Mouse (Mus musculus): Measurements from ENCODE around the gene Itpr1. TPM values are rescaled to one million over a fixed set of nuclear protein-coding genes. Genes with fewer than 3 reads are reported as not detected.
A peak's percentile ranks its signal among the peaks of the same experiment; 100 is the strongest.

Gene Itpr1
- polyA plus RNA-seq, 1 experiment from 2014 or later = 4.8 TPM

DNA sequence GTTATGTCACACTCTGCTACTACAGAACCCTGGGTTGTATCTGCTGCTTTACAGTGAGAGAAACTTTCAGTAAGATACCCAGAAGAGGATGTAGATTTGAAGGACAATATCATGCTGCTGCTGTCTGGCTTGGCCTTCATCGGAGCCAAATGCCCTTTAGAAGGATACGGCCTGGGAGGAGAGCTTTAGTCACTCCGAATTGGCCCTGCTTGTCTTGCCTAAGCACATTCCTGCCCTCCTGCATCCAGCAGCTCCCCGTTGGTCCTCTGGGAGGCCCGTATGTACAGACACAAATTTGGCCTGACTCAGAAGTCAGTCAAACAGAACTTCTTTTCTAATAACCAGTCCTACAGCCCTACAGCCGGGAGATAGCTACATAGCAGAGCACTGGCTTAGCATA lies 21.6 kb downstream of the Itpr1 start:
- no peaks in the 10 kb centered on the region for H3K36me3 ChIP-seq
- no peak overlapping the region for H3K4me3 ChIP-seq (replicated peaks)
- ATAC-seq = no peak
- no peak overlapping the region for H3K27ac ChIP-seq
- WGBS = 80% methylated on average over 6 of the region's 6 CpGs
- H3K27me3 ChIP-seq = no peaks in the 10 kb centered on the region
- H3K4me2 ChIP-seq (replicated peaks) = no peak overlapping the region
- peaks cover 18% of the 10 kb centered on the region for H3K4me1 ChIP-seq (replicated peaks)
- no peaks in the 10 kb centered on the region for H3K9me3 ChIP-seq
- H3K9ac ChIP-seq (replicated peaks) = no peak overlapping the region

DNA sequence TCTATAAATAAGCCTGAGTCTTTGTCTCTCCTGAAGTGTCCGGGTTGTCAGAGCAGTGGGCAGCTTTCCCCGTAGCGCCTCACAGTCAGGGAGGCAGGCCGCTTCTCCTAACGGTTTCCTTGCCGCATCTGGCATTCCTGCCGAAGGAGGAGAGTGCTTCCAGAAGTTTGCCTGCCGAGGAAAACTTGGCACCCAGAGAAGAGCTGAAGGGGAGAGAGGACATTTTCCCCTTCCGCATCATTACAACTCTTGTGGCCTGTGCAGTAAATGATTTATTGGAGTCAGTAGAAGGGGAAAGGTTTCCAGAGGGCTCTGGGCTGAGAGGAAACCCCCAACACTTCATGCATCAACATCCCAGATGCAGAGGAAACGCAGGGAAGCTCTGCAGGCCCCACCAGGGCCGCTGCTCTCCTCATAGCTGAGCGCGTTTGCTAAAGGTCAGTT lies 22.8 kb downstream of the Itpr1 start:
- ATAC-seq = no peak
- Histone ChIP-seq H3K9me3 (no peaks in the 10 kb centered on the region), H3K27ac (no peak overlapping the region), H3K4me2 (replicated peaks) (no peak overlapping the region), H3K9ac (replicated peaks) (no peak overlapping the region), H3K27me3 (no peaks in the 10 kb centered on the region), H3K4me3 (replicated peaks) (no peak overlapping the region), H3K36me3 (no peaks in the 10 kb centered on the region), H3K4me1 (replicated peaks) (peaks cover 18% of the 10 kb centered on the region)
- 57% methylated on average over 13 of the region's 13 CpGs for WGBS

DNA sequence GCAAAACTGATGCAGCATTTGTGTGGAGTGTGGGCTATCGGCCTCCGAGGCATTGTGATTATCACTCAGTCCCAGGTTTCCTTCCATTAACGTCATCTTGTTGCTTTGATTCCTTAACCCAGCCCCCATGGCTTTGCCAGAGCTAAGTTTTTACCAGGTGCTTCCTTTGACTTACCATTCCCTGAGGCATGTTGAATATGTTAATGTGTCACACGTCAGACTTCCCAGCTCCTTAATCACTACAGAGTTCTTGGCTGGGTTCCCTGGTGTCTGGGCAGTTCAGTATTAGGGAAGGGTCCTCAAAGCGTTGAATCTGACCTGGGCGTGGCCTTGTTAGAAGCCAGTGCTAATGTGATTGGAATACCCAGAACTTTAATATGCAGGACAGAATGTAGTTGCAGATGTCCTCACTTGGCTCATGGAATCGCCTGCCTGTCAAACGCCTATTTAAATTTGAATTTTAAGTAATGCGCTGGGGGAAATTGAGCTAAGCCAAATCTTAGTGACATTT lies 23.6 kb downstream of the Itpr1 start:
- ATAC-seq = peak; percentile 59
- H3K27me3 ChIP-seq = no peaks in the 10 kb centered on the region
- H3K9ac ChIP-seq (replicated peaks) = no peak overlapping the region
- no peak overlapping the region for H3K4me2 ChIP-seq (replicated peaks)
- 55% methylated on average over 9 of the region's 9 CpGs for WGBS
- peaks cover 18% of the 10 kb centered on the region for H3K4me1 ChIP-seq (replicated peaks)
- no peaks in the 10 kb centered on the region for H3K36me3 ChIP-seq
- H3K27ac ChIP-seq = no peak overlapping the region
- no peaks in the 10 kb centered on the region for H3K9me3 ChIP-seq
- no peak overlapping the region for H3K4me3 ChIP-seq (replicated peaks)

DNA sequence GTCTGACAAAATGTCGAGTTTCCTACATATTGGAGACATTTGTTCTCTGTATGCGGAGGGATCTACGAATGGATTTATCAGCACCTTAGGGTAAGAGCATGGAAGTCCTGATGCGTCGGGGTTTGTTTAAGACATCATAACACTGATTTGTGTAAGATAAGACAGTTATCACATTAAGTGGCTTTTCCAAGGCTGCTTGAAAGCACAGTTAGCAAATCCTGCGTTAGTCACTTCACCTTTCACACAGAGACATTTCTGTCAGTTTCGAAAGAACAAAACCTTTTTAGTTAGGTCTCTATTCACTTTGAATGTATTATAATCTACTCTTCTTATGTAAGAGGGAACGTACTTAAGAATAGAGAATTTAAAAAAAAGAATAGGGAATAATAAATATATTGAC lies 24.1 kb downstream of the Itpr1 start:
- Histone ChIP-seq H3K9me3 (no peaks in the 10 kb centered on the region), H3K27ac (no peak overlapping the region), H3K4me2 (replicated peaks) (no peak overlapping the region), H3K36me3 (no peaks in the 10 kb centered on the region), H3K27me3 (no peaks in the 10 kb centered on the region), H3K4me3 (replicated peaks) (no peak overlapping the region), H3K4me1 (replicated peaks) (peaks cover 18% of the 10 kb centered on the region), H3K9ac (replicated peaks) (no peak overlapping the region)
- 79% methylated on average over 8 of the region's 8 CpGs for WGBS
- ATAC-seq = no peak

DNA sequence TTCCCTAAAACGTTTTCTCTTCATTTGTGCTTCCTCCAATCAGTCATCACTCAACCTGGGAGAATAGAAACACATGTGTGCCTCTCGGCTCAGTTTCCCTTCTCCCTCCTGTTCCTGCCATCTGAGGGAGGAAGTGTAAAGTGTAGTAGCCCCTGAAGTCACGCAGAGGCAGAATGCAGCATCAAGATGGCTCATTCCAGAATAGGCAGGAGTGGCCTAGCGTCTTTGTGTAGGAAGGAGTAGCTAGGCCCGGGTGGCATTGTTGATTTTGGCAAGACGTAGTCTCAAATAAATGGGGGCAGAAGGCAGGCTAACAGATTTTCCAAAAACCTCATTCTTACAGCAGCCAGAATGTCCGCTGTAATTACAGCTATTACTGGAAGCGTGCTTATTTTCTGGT lies 24.7 kb downstream of the Itpr1 start:
- no peak overlapping the region for H3K27ac ChIP-seq
- H3K4me3 ChIP-seq (replicated peaks) = no peak overlapping the region
- no peak overlapping the region for H3K9ac ChIP-seq (replicated peaks)
- ATAC-seq = no peak
- no peaks in the 10 kb centered on the region for H3K9me3 ChIP-seq
- no peaks in the 10 kb centered on the region for H3K27me3 ChIP-seq
- peaks cover 18% of the 10 kb centered on the region for H3K4me1 ChIP-seq (replicated peaks)
- H3K36me3 ChIP-seq = no peaks in the 10 kb centered on the region
- H3K4me2 ChIP-seq (replicated peaks) = no peak overlapping the region
- 84% methylated on average over 8 of the region's 8 CpGs for WGBS

DNA sequence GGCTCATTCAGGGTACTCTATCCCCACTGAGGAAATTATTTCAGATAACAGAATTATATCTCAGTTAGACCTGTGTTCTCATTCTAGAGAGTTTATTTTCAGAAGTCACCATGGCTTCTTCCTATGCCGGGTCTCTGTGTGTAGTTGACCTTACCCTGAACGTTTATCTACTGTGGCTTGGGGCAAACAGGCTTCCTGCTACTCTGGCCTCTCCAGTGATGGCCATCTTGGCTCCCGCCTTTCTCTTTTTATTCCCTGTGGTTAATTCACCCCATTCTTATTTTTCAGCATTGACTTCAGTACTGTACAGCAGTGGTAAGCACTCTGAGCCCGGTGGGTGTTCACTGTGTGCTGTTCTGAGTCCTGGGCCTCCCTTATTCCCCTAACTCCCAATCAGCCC lies 25.1 kb downstream of the Itpr1 start:
- H3K27ac ChIP-seq = no peak overlapping the region
- no peak for ATAC-seq
- 92% methylated on average over 4 of the region's 4 CpGs for WGBS

DNA sequence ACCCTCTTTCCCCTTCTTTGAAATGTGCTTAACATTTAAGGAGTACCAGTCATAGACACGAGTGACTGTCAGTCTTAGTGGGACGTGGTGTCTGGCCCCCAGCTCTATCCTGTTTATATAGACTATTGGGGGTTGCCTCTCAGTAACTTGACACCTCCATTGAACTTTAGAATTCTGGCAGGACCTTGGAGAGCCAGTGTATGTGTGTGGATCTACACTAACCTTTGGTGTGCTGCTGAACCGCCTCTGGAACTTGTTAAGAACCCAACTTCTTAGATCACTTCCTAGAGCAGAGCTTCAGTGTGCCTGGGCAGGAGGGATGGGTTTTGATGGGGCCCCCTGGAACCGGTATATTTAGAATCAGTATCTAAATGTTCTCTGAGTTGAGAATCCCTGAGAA lies 26.2 kb downstream of the Itpr1 start:
- WGBS = 65% methylated on average over 4 of the region's 4 CpGs
- no peak for ATAC-seq

More for the DNA sequence above, 25.1 kb downstream of the Itpr1 start:
- H3K36me3 ChIP-seq = no peaks in the 10 kb centered on the region
- H3K4me2 ChIP-seq (replicated peaks) = no peak overlapping the region
- H3K4me3 ChIP-seq (replicated peaks) = no peak overlapping the region
- H3K27me3 ChIP-seq = no peaks in the 10 kb centered on the region
- H3K9me3 ChIP-seq = no peaks in the 10 kb centered on the region
- H3K9ac ChIP-seq (replicated peaks) = no peak overlapping the region
- peaks cover 18% of the 10 kb centered on the region for H3K4me1 ChIP-seq (replicated peaks)

DNA sequence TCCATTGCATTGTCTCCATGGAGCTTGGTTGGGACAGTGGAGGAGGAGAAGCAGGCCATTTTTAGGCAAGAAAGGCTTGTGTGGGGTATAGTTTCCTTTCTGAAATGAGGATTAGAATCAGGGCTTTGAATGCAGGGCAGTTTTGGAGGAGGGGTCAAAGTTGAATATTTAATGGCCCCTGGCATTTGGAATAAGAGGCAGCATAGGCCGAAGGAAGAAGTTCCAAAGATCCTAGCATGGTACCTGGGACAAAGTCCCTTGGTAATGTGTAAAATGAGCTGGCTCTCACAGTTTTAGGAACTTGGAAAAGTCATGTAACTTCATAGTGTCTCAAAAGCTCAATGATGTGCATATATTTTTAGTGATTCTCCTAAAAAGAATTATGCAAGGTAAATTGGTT lies 27.1 kb downstream of the Itpr1 start:
- no peak overlapping the region for H3K9ac ChIP-seq (replicated peaks)
- no peaks in the 10 kb centered on the region for H3K36me3 ChIP-seq
- H3K4me2 ChIP-seq (replicated peaks) = no peak overlapping the region
- no peak for ATAC-seq
- H3K27me3 ChIP-seq = no peaks in the 10 kb centered on the region
- H3K4me1 ChIP-seq (replicated peaks) = peaks cover 18% of the 10 kb centered on the region
- H3K9me3 ChIP-seq = no peaks in the 10 kb centered on the region
- WGBS = 89% methylated on average over 1 of the region's 1 CpGs
- H3K27ac ChIP-seq = no peak overlapping the region
- H3K4me3 ChIP-seq (replicated peaks) = no peak overlapping the region

More for the DNA sequence above, 26.2 kb downstream of the Itpr1 start:
- H3K4me3 ChIP-seq (replicated peaks) = no peak overlapping the region
- H3K36me3 ChIP-seq = no peaks in the 10 kb centered on the region
- no peak overlapping the region for H3K9ac ChIP-seq (replicated peaks)
- no peak overlapping the region for H3K4me2 ChIP-seq (replicated peaks)
- peaks cover 18% of the 10 kb centered on the region for H3K4me1 ChIP-seq (replicated peaks)
- no peaks in the 10 kb centered on the region for H3K9me3 ChIP-seq
- no peaks in the 10 kb centered on the region for H3K27me3 ChIP-seq
- H3K27ac ChIP-seq = no peak overlapping the region

DNA sequence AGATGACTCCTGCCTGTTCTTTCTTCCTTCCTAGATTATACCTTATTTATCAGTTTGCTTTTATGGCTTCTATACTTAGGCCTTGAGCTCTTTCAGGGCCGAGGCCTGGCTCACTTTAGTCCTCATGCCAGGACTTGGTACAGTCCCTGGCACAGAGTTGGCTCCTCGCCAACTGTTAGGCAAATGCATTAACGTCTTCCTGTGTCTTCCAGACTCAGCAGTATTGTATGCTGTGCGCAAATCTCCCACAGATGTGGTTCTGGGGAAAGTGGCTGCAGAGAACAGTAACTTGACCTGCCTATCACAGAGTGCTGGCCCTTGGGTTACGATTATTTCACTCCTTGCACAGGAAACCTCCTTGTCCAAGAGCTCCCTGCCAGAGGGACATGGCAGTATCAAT lies 27.9 kb downstream of the Itpr1 start:
- no peaks in the 10 kb centered on the region for H3K27me3 ChIP-seq
- no peaks in the 10 kb centered on the region for H3K9me3 ChIP-seq
- no peak overlapping the region for H3K4me2 ChIP-seq (replicated peaks)
- no peaks in the 10 kb centered on the region for H3K36me3 ChIP-seq
- H3K4me1 ChIP-seq (replicated peaks) = peaks cover 16% of the 10 kb centered on the region
- H3K4me3 ChIP-seq (replicated peaks) = no peak overlapping the region
- 0 out of 2 replicates have a peak, but pooled peaks have one; percentile 37 for ATAC-seq
- no peak overlapping the region for H3K27ac ChIP-seq
- no peak overlapping the region for H3K9ac ChIP-seq (replicated peaks)
- WGBS = 74% methylated on average over 5 of the region's 5 CpGs

DNA sequence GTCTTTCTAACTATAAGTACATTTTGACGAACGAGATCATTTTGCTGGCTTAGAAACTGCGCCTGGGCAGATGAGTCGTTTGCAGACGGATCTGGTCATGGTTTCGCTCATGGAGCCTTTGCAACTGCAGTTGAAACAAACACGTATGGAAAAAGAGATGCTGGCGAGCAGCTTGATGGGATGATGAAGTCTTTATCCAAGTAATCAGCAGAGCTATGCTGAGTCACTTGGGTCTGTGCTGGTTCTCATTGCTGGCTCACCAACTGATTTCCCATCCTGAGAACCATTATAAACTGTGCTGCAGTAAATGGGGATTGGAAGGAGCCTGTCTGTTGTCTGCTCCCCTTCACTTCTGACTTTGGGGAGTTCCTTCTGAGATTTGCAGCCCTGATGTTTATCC lies 31.7 kb downstream of the Itpr1 start:
- no peak overlapping the region for H3K4me3 ChIP-seq (replicated peaks)
- ATAC-seq = no peak
- H3K9me3 ChIP-seq = no peaks in the 10 kb centered on the region
- H3K9ac ChIP-seq (replicated peaks) = no peak overlapping the region
- 92% methylated on average over 8 of the region's 8 CpGs for WGBS
- peaks cover 15% of the 10 kb centered on the region for H3K4me1 ChIP-seq (replicated peaks)
- H3K4me2 ChIP-seq (replicated peaks) = no peak overlapping the region
- no peak overlapping the region for H3K27ac ChIP-seq
- H3K36me3 ChIP-seq = no peaks in the 10 kb centered on the region
- no peaks in the 10 kb centered on the region for H3K27me3 ChIP-seq

DNA sequence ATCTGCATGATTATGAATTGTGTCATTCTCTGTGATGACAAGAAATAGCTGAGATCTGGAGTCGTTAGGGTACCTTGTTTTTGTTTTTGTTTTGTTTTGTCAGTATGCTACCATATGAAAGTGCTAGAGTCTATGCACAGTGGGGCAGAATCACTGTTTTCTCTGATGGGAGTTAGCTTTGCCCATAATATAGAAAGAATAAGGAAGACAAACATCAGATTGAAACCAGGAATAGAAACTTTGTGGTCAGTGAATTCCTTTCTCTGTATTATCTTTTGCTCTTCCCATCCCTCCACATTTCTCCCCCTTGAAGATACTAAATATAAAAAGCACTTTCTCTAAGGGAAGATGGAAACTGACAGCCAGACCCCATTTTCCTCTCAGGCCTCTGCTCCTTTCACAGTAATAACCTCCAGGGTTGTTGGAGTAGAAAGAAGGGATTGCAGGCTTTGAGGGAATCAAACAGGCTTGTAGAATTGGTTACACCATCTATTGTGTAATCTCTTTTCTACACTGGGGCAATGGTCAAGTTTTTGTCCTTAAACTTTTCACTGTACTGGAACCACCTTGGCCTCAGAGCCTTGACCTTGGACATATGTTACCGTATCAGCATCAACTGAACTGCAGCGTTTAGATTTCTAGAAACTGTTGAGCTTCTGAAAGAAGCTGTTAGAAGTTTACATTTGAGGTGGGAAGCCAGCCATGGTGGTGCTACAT lies 33.6 kb downstream of the Itpr1 start:
- WGBS = 87% methylated on average over 3 of the region's 3 CpGs
- ATAC-seq = no peak
- Histone ChIP-seq H3K4me2 (replicated peaks) (no peak overlapping the region), H3K9ac (replicated peaks) (no peak overlapping the region), H3K27me3 (no peaks in the 10 kb centered on the region), H3K27ac (no peak overlapping the region), H3K4me3 (replicated peaks) (no peak overlapping the region), H3K4me1 (replicated peaks) (peaks cover 20% of the 10 kb centered on the region), H3K36me3 (no peaks in the 10 kb centered on the region), H3K9me3 (no peaks in the 10 kb centered on the region)

DNA sequence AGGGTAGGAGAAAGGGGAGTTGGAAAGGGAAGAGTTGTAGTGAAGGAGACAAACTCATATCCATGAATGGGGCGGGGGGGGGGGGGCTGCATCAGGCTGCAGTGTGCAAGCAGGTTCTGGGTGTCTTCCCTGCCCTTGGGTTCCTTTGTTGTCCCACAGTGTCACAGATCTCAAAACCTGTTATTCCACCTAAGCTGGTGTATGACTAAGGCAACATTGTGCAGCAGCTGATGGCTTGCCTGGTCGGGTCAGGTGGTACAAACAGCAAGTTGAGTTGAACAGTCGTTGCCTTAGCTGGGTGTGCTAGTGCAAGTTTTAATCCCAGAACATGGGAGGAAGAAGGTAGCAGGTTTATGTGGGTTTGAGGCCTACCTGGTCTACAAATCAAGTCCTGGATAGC lies 34.3 kb downstream of the Itpr1 start:
- H3K27ac ChIP-seq = no peak overlapping the region
- ATAC-seq = no peak
- no peaks in the 10 kb centered on the region for H3K9me3 ChIP-seq
- no peaks in the 10 kb centered on the region for H3K27me3 ChIP-seq
- H3K4me3 ChIP-seq (replicated peaks) = no peak overlapping the region
- no peaks in the 10 kb centered on the region for H3K36me3 ChIP-seq
- 91% methylated on average over 3 of the region's 3 CpGs for WGBS
- H3K4me2 ChIP-seq (replicated peaks) = no peak overlapping the region
- H3K4me1 ChIP-seq (replicated peaks) = peaks cover 20% of the 10 kb centered on the region
- H3K9ac ChIP-seq (replicated peaks) = no peak overlapping the region

DNA sequence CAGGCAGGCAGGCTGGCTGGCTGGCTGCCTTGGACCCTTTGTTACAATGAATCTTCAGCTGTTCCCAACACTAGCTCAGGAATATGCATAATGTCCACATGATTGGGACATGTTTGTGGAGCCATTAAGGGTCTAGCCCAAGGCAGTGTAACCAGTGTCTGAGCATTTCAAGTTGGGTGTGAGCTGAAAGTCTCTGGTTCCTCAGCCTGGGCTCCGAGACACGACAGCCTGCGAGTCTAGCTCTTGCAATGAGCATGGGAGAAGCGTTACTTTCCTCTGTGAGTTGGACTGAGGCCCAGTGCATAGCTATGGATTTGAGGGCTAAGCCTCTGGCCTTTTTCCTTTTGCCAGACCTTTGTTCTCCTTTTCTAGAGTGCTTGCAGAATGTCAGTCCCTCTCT lies 35.6 kb downstream of the Itpr1 start:
- peak; percentile 65 for ATAC-seq
- 25% methylated on average over 4 of the region's 4 CpGs for WGBS
- H3K36me3 ChIP-seq = no peaks in the 10 kb centered on the region

More for the DNA sequence above, 35.6 kb downstream of the Itpr1 start:
- peak overlapping the region; percentile 79 for H3K27ac ChIP-seq
- H3K9ac ChIP-seq (replicated peaks) = no peak overlapping the region
- no peak overlapping the region for H3K4me3 ChIP-seq (replicated peaks)
- H3K9me3 ChIP-seq = no peaks in the 10 kb centered on the region
- peaks cover 20% of the 10 kb centered on the region for H3K4me1 ChIP-seq (replicated peaks)
- no peak overlapping the region for H3K4me2 ChIP-seq (replicated peaks)
- no peaks in the 10 kb centered on the region for H3K27me3 ChIP-seq

Measured in midbrain, embryonic 13.5 days (tissue).